Mouse (Mus musculus) bone marrow macrophage, adult 2 months (primary cell): Measurements from ENCODE around the gene Krt1.

Source experiments
- CTCF ChIP-seq: IDR thresholded peaks from 2 replicates; pipeline ENCODE4 v1.5.1; 2012; ENCODE audit warnings: low read depth, mild to moderate bottlenecking, low read length, moderate library complexity
- POLR2A ChIP-seq: IDR thresholded peaks from 2 replicates; pipeline ENCODE4 v1.6.1; 2012; ENCODE audit warnings: mild to moderate bottlenecking, low read depth, low read length, borderline replicate concordance

GRCm38 (mm10) chr15:101843192-101843591 lies 7.4 kb downstream of the Krt1 start:
- TF ChIP-seq CTCF = no peak
- TF ChIP-seq POLR2A = no peak
